Mouse (Mus musculus) heart, adult 2 months (tissue): ENCODE data around the gene Nim1k. TPM values are rescaled to one million over a fixed set of nuclear protein-coding genes. Genes with fewer than 3 reads are reported as not detected.
"Not testable (repeated sequence)": the region's sequence is repeated elsewhere in the genome, so short reads cannot be mapped to it uniquely, and the experiment has no call there.

Source experiments
- DNase-seq, 2 experiments: peaks; one replicate each; pipeline ENCODE4 v3.0.0; 2021
- H3K27ac ChIP-seq: fragments of 200-600 bp; 2 replicates; pipeline ENCODE4 v1.8.1; 2022
- H3K27me3 ChIP-seq: fragments of 200-500 bp; 2 replicates; pipeline ENCODE4 v1.6.1; 2012; ENCODE audit warnings: mild to moderate bottlenecking, low read length, inconsistent platforms, mixed read lengths; ENCODE audit not compliant: control insufficient read depth, insufficient read depth
- H3K36me3 ChIP-seq: fragments of 200-500 bp; 2 replicates; pipeline ENCODE4 v1.6.1; 2012; ENCODE audit warnings: low read length, inconsistent platforms; ENCODE audit not compliant: control insufficient read depth, insufficient read depth
- H3K4me1 ChIP-seq: fragments of 200-500 bp; 2 replicates; pipeline ENCODE4 v1.6.1; 2011; ENCODE audit warnings: low read length; ENCODE audit not compliant: control insufficient read depth, insufficient read depth
- H3K4me3 ChIP-seq: fragments of 200-600 bp; 2 replicates; pipeline ENCODE4 v1.8.1; 2022
- H3K79me2 ChIP-seq: fragments of 200-500 bp; replicated peaks from 2 replicates; pipeline ENCODE4 v1.6.1; 2012; ENCODE audit warnings: mild to moderate bottlenecking, inconsistent platforms, low read length, moderate library complexity, mixed read lengths; ENCODE audit not compliant: control insufficient read depth, insufficient read depth
- H3K9ac ChIP-seq: fragments of 200-500 bp; 2 replicates; pipeline ENCODE4 v1.6.1; 2012; ENCODE audit warnings: low read depth, mild to moderate bottlenecking, control low read depth, inconsistent platforms, low read length, mixed read lengths
- CTCF ChIP-seq: fragments of 200-600 bp; IDR thresholded peaks from 2 replicates; pipeline ENCODE4 v1.8.1; 2022; ENCODE audit warnings: antibody characterized with exemption, mild to moderate bottlenecking, moderate library complexity
- WGBS: fragments of 180-500 bp; shearing (Covaris S2); methylation state at CpG from one replicate; pipeline ENCODE4 v1.1.7; 2018; 5-methylcytosine and 5-hydroxymethylcytosine counted together
- intact Hi-C: fragments of 180-260 bp; cut with DNase I; formaldehyde crosslinking; loops from one replicate; pipeline ENCODE4 v1.15.1; 2025
- polyA plus RNA-seq: library from polyadenylated mRNA; depleted of rRNA; stranded (reverse); fragments of >200 nt; gene quantifications from 2 replicates; pipeline ENCODE4 v1.2.3, GENCODE M21; 2012; rRNA removed
- total RNA-seq, 2 experiments: library from RNA; stranded (reverse); gene quantifications; 2 replicates each; pipeline ENCODE4 v1.2.3; 2021

Nim1k gene
- total and polyA plus RNA-seq, 3 experiments, result 0.64 to 1.8 (median 1.2) TPM

DNA sequence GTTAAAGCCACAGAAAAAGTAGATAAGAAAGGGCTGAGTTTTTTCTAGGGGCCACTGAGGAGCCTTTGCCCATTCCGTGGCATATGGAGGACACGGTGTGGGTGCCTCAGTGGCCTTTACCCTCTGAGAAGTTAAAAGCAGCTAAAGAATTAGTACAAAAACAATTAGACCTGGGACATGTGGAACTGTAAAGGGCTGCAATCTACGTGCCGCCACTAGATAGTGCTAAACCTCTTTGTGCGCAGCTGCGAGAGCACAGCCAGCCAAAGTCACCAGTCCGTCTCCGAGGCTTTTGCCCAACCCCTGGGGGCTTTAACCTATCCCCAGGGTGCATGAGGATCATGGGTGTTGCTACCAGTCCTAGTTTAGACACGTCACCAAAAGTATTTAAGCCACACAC, 94.3 kb downstream of the Nim1k start:
- DNase-seq, result not testable (repeated sequence)

More for the DNA sequence above, 94.3 kb downstream of the Nim1k start:
- WGBS, result 70% methylated on average over 7 of the region's 9 CpGs
- H3K27me3 ChIP-seq, H3K36me3 ChIP-seq, intact Hi-C loops, H3K9ac ChIP-seq, H3K27ac ChIP-seq, H3K4me3 ChIP-seq, H3K79me2 ChIP-seq, H3K4me1 ChIP-seq: not testable (repeated sequence)
- TF ChIP-seq CTCF, result peak; percentile 42

Other genes with a start within 250 kb of the Nim1k start
- not detected for gene Ccl28, start 132.1 kb downstream of the Nim1k start, total RNA-seq
- gene Ccl28, start 132.1 kb downstream of the Nim1k start, polyA plus RNA-seq, result 0.06 TPM in 1 of 2 replicates, not detected in the other
- gene Hmgcs1, start 65.5 kb downstream of the Nim1k start, total RNA-seq, result 10 to 100 TPM; 34.9 to 35.4 TPM
- 16.7 and 29.0 TPM in 2 replicates for gene Hmgcs1, start 65.5 kb downstream of the Nim1k start, polyA plus RNA-seq
- gene Zfp131, start 35.0 kb upstream of the Nim1k start, total RNA-seq, result 10 to 100 TPM; 18.4 to 18.7 TPM
- gene Zfp131, start 35.0 kb upstream of the Nim1k start, polyA plus RNA-seq, result 5.0 and 7.3 TPM in 2 replicates
- not detected for gene AF067063, start 74.3 kb upstream of the Nim1k start, total RNA-seq
- gene AF067063, start 74.3 kb upstream of the Nim1k start, polyA plus RNA-seq, result not detected in 2 replicates
- gene D13Ertd608e, start 80.1 kb upstream of the Nim1k start, total RNA-seq, result not detected
- gene D13Ertd608e, start 80.1 kb upstream of the Nim1k start, polyA plus RNA-seq, result not detected in 2 replicates
- not detected for gene Tcstv1, start 138.9 kb upstream of the Nim1k start, total RNA-seq
- not detected in 2 replicates for gene Tcstv1, start 138.9 kb upstream of the Nim1k start, polyA plus RNA-seq
- gene Gm21761, start 173.4 kb upstream of the Nim1k start, total RNA-seq, result not detected
- gene Gm21761, start 173.4 kb upstream of the Nim1k start, polyA plus RNA-seq, result not detected in 2 replicates
- gene B020031M17Rik, start 194.9 kb upstream of the Nim1k start, total RNA-seq, result not detected
- gene B020031M17Rik, start 194.9 kb upstream of the Nim1k start, polyA plus RNA-seq, result not detected in 2 replicates